Mouse (Mus musculus): ENCODE results near the gene Ttll5.

- TF ChIP-seq CTCF (IDR thresholded peaks at IDR 0.05; ENCODE audit: borderline replicate concordance, extremely low read depth, insufficient read depth, insufficient read length) = no peak
- TF ChIP-seq POLR2A (IDR thresholded peaks at IDR 0.05; ENCODE audit: borderline replicate concordance, extremely low read depth, insufficient read depth, insufficient read length, poor library complexity, severe bottlenecking) = no peak
Observed at GRCm38 (mm10) chr12:86097781-86098180, 273.3 kb downstream of the Ttll5 start.

Measured in brain, embryonic 14.5 days (tissue).